Mouse (Mus musculus) CH12.LX (cell line): ENCODE data around the gene Clba1. TPM values are rescaled to one million over a fixed set of nuclear protein-coding genes. Genes with fewer than 3 reads are reported as not detected.

Experiments used
- DNase-seq: peaks from one replicate; pipeline ENCODE4 v3.0.0-alpha.2; 2013; ENCODE audit errors: extremely low read depth
- H3K27ac ChIP-seq: 2 replicates; pipeline ENCODE4 v1.5.1; 2012; ENCODE audit warnings: low read depth, mild to moderate bottlenecking, control low read depth, moderate library complexity; ENCODE audit not compliant: insufficient read depth
- H3K27me3 ChIP-seq: replicated peaks from 2 replicates; pipeline ENCODE3; 2012; ENCODE audit warnings: inconsistent platforms
- H3K36me3 ChIP-seq, 2 experiments: replicated peaks in 1 of 2; 2 replicates each; pipeline versions ENCODE3 to v1.6.1; 2012; ENCODE audit warnings: inconsistent platforms in 1 of 2, low read length in 1 of 2, mild to moderate bottlenecking in 1 of 2, mixed read lengths in 1 of 2, moderate library complexity in 1 of 2; ENCODE audit not compliant: control insufficient read depth in 1 of 2, insufficient read depth in 1 of 2
- H3K4me1 ChIP-seq, 2 experiments: 2 replicates each; pipeline ENCODE4 v1.6.1; 2012; ENCODE audit warnings: inconsistent platforms in 1 of 2, moderate library complexity in 1 of 2; ENCODE audit not compliant: insufficient read depth in 2 of 2, control insufficient read depth in 1 of 2
- H3K4me2 ChIP-seq: 2 replicates; pipeline ENCODE4 v1.6.1; 2012; ENCODE audit warnings: low read depth, mild to moderate bottlenecking, control low read depth; ENCODE audit not compliant: poor library complexity, insufficient read depth, severe bottlenecking
- H3K4me3 ChIP-seq, 3 experiments: fragments of 150-350 bp in 1 of 3; sonication (generic) in 1 of 3; replicated peaks in 1 of 3; 2 replicates each; pipeline versions ENCODE3 to v1.5.1; 2011 to 2012; ENCODE audit warnings: low read depth in 2 of 3, low read length in 2 of 3, mild to moderate bottlenecking in 2 of 3, moderate library complexity in 2 of 3, control low read depth in 1 of 3, improper control_type of control experiment in 1 of 3, inconsistent platforms in 1 of 3, mixed read lengths in 1 of 3; ENCODE audit not compliant: poor library complexity in 1 of 3
- H3K79me2 ChIP-seq: replicated peaks from 2 replicates; pipeline ENCODE4 v1.6.1; 2012; ENCODE audit warnings: mild to moderate bottlenecking, moderate library complexity; ENCODE audit not compliant: control insufficient read depth, poor library complexity, insufficient read depth, severe bottlenecking; ENCODE audit errors: extremely low read depth
- H3K9ac ChIP-seq: 2 replicates; pipeline ENCODE4 v1.6.1; 2012; ENCODE audit warnings: low read depth, mild to moderate bottlenecking, control low read depth, moderate library complexity; ENCODE audit not compliant: insufficient read depth
- H3K9me3 ChIP-seq: replicated peaks from 2 replicates; pipeline ENCODE3; 2012; ENCODE audit warnings: low read length, inconsistent platforms, mixed read lengths
- CHD1 ChIP-seq: IDR thresholded peaks from 2 replicates; pipeline ENCODE4 v1.6.1; 2012; ENCODE audit warnings: low read depth, low read length, improper control_type of control experiment, inconsistent platforms
- CHD2 ChIP-seq: IDR thresholded peaks from 2 replicates; pipeline ENCODE4 v1.6.1; 2011; ENCODE audit warnings: low read length, improper control_type of control experiment
- ELF1 ChIP-seq: IDR thresholded peaks from 2 replicates; pipeline ENCODE4 v1.6.1; 2014; ENCODE audit warnings: low read depth, mild to moderate bottlenecking, inconsistent platforms, low read length, improper control_type of control experiment
- EP300 ChIP-seq: IDR thresholded peaks from 2 replicates; pipeline ENCODE4 v1.6.1; 2011; ENCODE audit warnings: low read length, improper control_type of control experiment
- ETS1 ChIP-seq: conservative IDR thresholded peaks from 2 replicates; pipeline ENCODE4 v1.6.1; 2012; ENCODE audit warnings: low read depth, mild to moderate bottlenecking, inconsistent platforms, low read length, improper control_type of control experiment, moderate library complexity
- GABPA ChIP-seq: IDR thresholded peaks from 2 replicates; pipeline ENCODE4 v1.6.1; 2012; ENCODE audit warnings: low read depth, low read length, improper control_type of control experiment, inconsistent platforms; ENCODE audit not compliant: insufficient replicate concordance
- HCFC1 ChIP-seq: IDR thresholded peaks from 2 replicates; pipeline ENCODE4 v1.6.1; 2012; ENCODE audit warnings: low read depth, mild to moderate bottlenecking, inconsistent platforms, low read length, improper control_type of control experiment
- IRF4 ChIP-seq: IDR thresholded peaks from 2 replicates; pipeline ENCODE4 v1.6.1; 2014; ENCODE audit warnings: low read depth, mild to moderate bottlenecking, inconsistent platforms, low read length, improper control_type of control experiment
- JUND ChIP-seq: conservative IDR thresholded peaks from 2 replicates; pipeline ENCODE4 v1.6.1; 2011; ENCODE audit warnings: low read depth, low read length, improper control_type of control experiment
- MAX ChIP-seq: IDR thresholded peaks from 2 replicates; pipeline ENCODE4 v1.6.1; 2011; ENCODE audit warnings: low read length, improper control_type of control experiment
- MEF2A ChIP-seq: IDR thresholded peaks from 2 replicates; pipeline ENCODE4 v1.6.1; 2014; ENCODE audit warnings: low read depth, mild to moderate bottlenecking, inconsistent platforms, low read length, improper control_type of control experiment, borderline replicate concordance
- MYC ChIP-seq: IDR thresholded peaks from 2 replicates; pipeline ENCODE4 v1.6.1; 2011; ENCODE audit warnings: low read depth, mild to moderate bottlenecking, improper control_type of control experiment, low read length
- NELFE ChIP-seq: IDR thresholded peaks from 2 replicates; pipeline ENCODE4 v1.6.1; 2011; ENCODE audit warnings: low read depth, low read length, improper control_type of control experiment
- PAX5 ChIP-seq: IDR thresholded peaks from 2 replicates; pipeline ENCODE4 v1.6.1; 2012; ENCODE audit warnings: low read length, inconsistent platforms, mixed read lengths
- RAD21 ChIP-seq: IDR thresholded peaks from 2 replicates; pipeline ENCODE4 v1.6.1; 2011; ENCODE audit warnings: low read depth, mild to moderate bottlenecking, low read length, improper control_type of control experiment, moderate library complexity
- RCOR1 ChIP-seq: conservative IDR thresholded peaks from 2 replicates; pipeline ENCODE4 v1.6.1; 2012; ENCODE audit warnings: low read depth, mild to moderate bottlenecking, inconsistent platforms, low read length, improper control_type of control experiment
- SMC3 ChIP-seq: IDR thresholded peaks from 2 replicates; pipeline ENCODE4 v1.6.1; 2011; ENCODE audit warnings: low read depth, low read length, improper control_type of control experiment
- TBP ChIP-seq: conservative IDR thresholded peaks from 2 replicates; pipeline ENCODE4 v1.6.1; 2011; ENCODE audit warnings: low read depth, low read length, improper control_type of control experiment
- TCF12 ChIP-seq: IDR thresholded peaks from 2 replicates; pipeline ENCODE4 v1.6.1; 2014; ENCODE audit warnings: low read depth, mild to moderate bottlenecking, inconsistent platforms, low read length, improper control_type of control experiment
- UBTF ChIP-seq: IDR thresholded peaks from 2 replicates; pipeline ENCODE4 v1.6.1; 2012; ENCODE audit warnings: low read depth, mild to moderate bottlenecking, inconsistent platforms, low read length, improper control_type of control experiment, moderate library complexity
- USF2 ChIP-seq: conservative IDR thresholded peaks from 2 replicates; pipeline ENCODE4 v1.6.1; 2011; ENCODE audit warnings: low read depth, low read length, improper control_type of control experiment
- ZKSCAN1 ChIP-seq: IDR thresholded peaks from 2 replicates; pipeline ENCODE4 v1.6.1; 2012; ENCODE audit warnings: low read depth, inconsistent platforms, low read length, improper control_type of control experiment, borderline replicate concordance
- ZMIZ1 ChIP-seq: IDR thresholded peaks from 2 replicates; pipeline ENCODE4 v1.6.1; 2012; ENCODE audit warnings: low read depth, mild to moderate bottlenecking, inconsistent platforms, low read length, improper control_type of control experiment
- ZNF384 ChIP-seq: IDR thresholded peaks from 2 replicates; pipeline ENCODE4 v1.6.1; 2012; ENCODE audit warnings: low read depth, low read length, improper control_type of control experiment, inconsistent platforms
- dilution Hi-C: fragments of 300-500 bp; cut with MboI; formaldehyde crosslinking; loops from 2 replicates; pipeline ENCODE4 v1.14.3; 2020; ENCODE audit warnings: low sequenced_read_pairs; ENCODE audit not compliant: extremely low pct_unique_long_range_greater_than_20kb, extremely low pct_ligation_motif_present
- in situ Hi-C: fragments of 300-500 bp; cut with MboI; formaldehyde crosslinking; loops from 3 replicates; pipeline ENCODE4 v1.14.3; 2019; ENCODE audit warnings: low sequenced_read_pairs, low pct_ligation_motif_present, low pct_unique_long_range_greater_than_20kb, mixed read lengths
- polyA plus RNA-seq: library from polyadenylated mRNA; unstranded; fragments of >175 nt; gene quantifications from 2 replicates; pipeline ENCODE4 v1.2.1, GENCODE M21; 2012; ENCODE audit warnings: low read depth; ENCODE audit not compliant: insufficient read length
- total RNA-seq, 2 experiments: library from RNA; depleted of rRNA; stranded (reverse); fragments of 300-350 nt in 1 of 2; fragments of >200 nt in 1 of 2; gene quantifications; 2 replicates each; pipeline ENCODE4 v1.2.3; 2012 to 2014

Gene Clba1
- total and polyA plus RNA-seq, 3 experiments = 2.5 to 3.5 (median 3.5) TPM

GRCm38 (mm10) chr12:112793601-112794355, 15.0 kb upstream of the Clba1 start (continued):
- no peak for TF ChIP-seq RAD21
- no peak for TF ChIP-seq JUND
- TF ChIP-seq ZKSCAN1 = no peak
- no peak for TF ChIP-seq ZNF384
- peak; percentile 66; the same call in 1 of the 2 replicates for TF ChIP-seq NELFE
- no peak; the same call in 1 of the 2 replicates for TF ChIP-seq SMC3
- peak; percentile 25; the same call in 1 of the 2 replicates for TF ChIP-seq ELF1
- peak; percentile 85 for TF ChIP-seq ETS1
- TF ChIP-seq MYC = peak; percentile 34; the same call in 1 of the 2 replicates
- no peak for TF ChIP-seq PAX5
- TF ChIP-seq TBP = peak; percentile 91
- peak; percentile 74 for TF ChIP-seq IRF4
- TF ChIP-seq UBTF = no peak
- peak; percentile 78 for TF ChIP-seq EP300
- TF ChIP-seq ZMIZ1 = peak; percentile 88
- no peak for TF ChIP-seq GABPA
- TF ChIP-seq HCFC1 = peak; percentile 35; the same call in 1 of the 2 replicates
- TF ChIP-seq, all 38 proteins: peak for 22

GRCm38 (mm10) chr12:112794356-112794816, 14.4 kb upstream of the Clba1 start:
- TF ChIP-seq HCFC1 (no peak), USF2 (no peak), MYC (0 out of 2 replicates have a peak, but pooled peaks have one; percentile 6), ZNF384 (no peak), SMC3 (no peak), TBP (0 out of 2 replicates have a peak, but pooled peaks have one; percentile 9), MEF2A (no peak), RCOR1 (no peak), MAX (no peak), CHD1 (no peak), UBTF (0 out of 2 replicates have a peak, but pooled peaks have one; percentile 6), CHD2 (peak; percentile 71; the same call in 1 of the 2 replicates), RAD21 (no peak), TCF12 (no peak), IRF4 (no peak), ETS1 (no peak), PAX5 (no peak)
- in situ Hi-C loops = no loop called here
- peak; percentile 34 for DNase-seq
- Histone ChIP-seq H3K27me3 (no peaks in the 10 kb centered on the region), H3K9me3 (no peaks in the 10 kb centered on the region), H3K4me3 (peak overlapping the region; percentile 59 to 85 (median 76)), H3K27ac (peak overlapping the region; percentile 96), H3K4me1 (peaks cover 41 to 75% of the 10 kb centered on the region in 2 experiments), H3K4me2 (peak overlapping the region; percentile 90), H3K36me3 (peaks cover 2 to 8% of the 10 kb centered on the region in 2 experiments), H3K79me2 (peaks cover 23% of the 10 kb centered on the region), H3K9ac (peak overlapping the region; percentile 92)
- dilution Hi-C loops = no loop called here
